Mouse (Mus musculus) heart, adult 11 months (tissue): Measurements from ENCODE around the gene Strn3.
A peak's percentile ranks its signal among the peaks of the same experiment; 100 is the strongest.

Source experiments
- DNase-seq: peaks from one replicate; pipeline ENCODE4 v3.0.0; 2022

Gene Strn3

DNA sequence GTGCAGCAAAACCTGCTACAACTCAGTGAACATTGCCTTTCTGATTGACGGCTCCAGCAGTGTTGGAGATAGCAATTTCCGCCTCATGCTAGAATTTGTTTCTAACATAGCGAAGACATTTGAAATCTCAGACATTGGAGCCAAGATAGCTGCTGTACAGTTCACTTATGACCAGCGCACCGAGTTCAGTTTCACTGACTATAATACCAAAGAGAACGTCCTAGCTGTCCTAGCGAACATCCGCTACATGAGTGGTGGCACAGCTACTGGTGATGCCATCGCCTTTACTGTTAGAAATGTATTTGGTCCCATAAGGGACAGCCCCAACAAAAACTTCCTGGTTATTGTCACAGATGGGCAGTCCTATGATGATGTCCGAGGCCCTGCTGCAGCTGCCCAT is 88.4 kb downstream of the Strn3 start:
- peak; percentile 70 for DNase-seq

- no peak for DNase-seq
Measured at GRCm38 (mm10) chr12:51594030-51594470, 97.6 kb downstream of the Strn3 start.

DNA sequence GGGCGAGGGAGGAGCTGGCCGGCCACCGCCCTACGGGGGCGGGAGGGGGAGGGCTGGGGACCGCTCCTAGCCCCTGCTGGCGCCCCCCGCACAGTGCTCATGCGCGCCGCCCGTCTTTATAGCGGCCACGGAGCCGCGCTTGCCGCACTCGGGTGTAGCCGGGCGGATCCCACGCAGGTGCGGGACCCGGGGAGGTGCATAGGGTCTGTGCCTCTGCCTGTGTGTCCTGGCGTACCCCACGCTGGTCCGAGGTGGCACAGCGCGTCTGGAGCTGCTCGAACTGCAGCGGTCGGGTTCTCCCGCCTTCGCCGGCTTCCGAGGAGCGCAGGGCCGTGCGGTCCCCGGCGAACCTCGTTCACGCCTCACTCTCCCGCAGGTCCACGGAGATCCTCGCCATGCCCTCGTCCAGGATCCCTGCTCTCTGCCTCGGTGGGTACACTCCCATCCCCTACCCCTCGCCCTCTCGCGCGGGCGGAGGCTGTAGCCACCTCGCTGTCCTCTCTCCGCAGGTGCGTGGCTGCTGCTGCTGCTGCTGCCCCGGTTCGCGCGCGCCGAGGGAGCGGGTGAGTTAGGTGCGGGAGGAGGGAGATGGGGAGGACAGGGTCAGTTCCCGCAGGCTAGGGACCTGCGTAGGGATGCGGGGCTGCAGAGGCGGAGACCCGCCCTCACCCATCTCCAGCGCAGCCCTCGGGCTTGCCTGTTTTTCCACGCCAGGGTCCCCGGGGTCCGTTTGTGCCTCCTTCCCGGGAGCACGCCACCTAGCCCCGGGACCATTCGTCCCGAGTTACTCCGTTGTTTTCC is 98.3 kb downstream of the Strn3 start, which contains the start of gene Coch:
Coch (plus strand) TSS at position 113 of the 801 bp plus-strand sequence.
- peak; percentile 85 for DNase-seq

DNA sequence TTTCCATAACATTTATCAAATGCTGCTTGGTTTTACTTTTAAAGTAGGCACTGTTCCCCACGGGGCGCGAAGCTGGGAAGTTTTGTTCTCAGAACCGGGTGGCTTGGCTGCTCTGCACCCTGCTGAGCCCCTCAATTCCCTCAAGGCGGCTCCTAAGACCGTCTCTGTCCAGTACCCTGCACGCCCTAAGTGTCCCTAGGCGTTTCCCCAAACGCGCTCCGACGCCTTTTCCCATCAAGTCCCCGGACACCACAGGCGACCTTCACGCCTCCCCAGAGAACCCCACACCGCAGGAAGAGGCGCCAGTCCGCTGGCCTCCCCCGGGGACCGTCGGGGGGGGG is 98.8 kb downstream of the Strn3 start:
- no peak for DNase-seq

DNA sequence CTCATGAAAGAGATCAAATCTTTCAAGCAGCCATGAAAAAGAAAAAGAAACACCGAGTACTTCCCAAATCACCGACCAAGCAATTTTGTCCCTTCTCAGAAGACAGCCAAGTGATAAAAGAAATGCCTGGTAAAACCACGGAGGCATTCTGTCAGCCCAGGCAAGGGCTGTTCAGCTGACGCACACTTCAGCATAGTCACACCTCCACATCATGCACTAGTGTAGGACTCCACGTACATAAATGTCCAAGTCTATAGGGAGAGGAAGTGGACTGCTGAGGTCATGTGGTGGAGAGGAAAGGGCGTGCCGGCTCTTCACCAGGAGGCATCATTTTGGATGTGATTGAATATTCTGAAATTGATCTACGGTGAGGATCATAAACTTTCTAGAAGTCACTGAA is 99.8 kb downstream of the Strn3 start:
- DNase-seq: peak; percentile 61

- DNase-seq: peak; percentile 36
Measured at GRCm38 (mm10) chr12:51589263-51589662, 102.4 kb downstream of the Strn3 start.

- DNase-seq: peak; percentile 81
Measured at GRCm38 (mm10) chr12:51577816-51578215, 113.9 kb downstream of the Strn3 start.

GRCm38 (mm10) chr12:51572651-51573050 is 119.0 kb downstream of the Strn3 start:
- peak; percentile 55 for DNase-seq

- no peak for DNase-seq
Measured at GRCm38 (mm10) chr12:51569944-51570343, 121.8 kb downstream of the Strn3 start.

- no peak for DNase-seq
Measured at GRCm38 (mm10) chr12:51569472-51569871, 122.2 kb downstream of the Strn3 start.

GRCm38 (mm10) chr12:51567225-51567624 is 124.5 kb downstream of the Strn3 start:
- no peak for DNase-seq

DNA sequence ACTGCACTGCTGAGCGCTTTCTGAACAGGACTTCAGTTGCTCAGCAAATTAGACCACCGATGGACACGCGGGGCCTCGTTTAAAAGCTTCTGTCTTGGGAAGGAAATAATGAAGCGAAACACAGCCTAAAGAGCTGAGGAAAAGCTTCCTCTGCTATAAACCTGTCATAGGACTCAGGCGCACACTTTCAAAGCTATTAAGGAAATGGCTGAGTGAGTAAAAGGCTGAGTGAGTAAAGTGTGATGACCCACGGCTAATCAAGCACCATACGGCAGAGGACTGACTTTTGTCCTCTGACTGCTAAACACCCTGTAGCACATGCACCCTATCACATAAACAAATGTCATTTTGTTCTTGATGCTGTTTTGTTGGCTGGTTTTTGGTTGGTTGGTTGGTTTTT is 130.3 kb downstream of the Strn3 start:
- no peak for DNase-seq
